Mouse (Mus musculus) skeletal muscle tissue, adult 2 months (tissue): Measurements from ENCODE around the gene Patj.

Experiments used
- DNase-seq: peaks from one replicate; pipeline ENCODE4 v3.0.0-alpha.2; 2012; ENCODE audit warnings: low read depth, low spot score

The Patj gene

GRCm38 (mm10) chr4:98444437-98445139 is 49.0 kb downstream of the Patj start:
- no peak for DNase-seq

- no peak for DNase-seq
Observed at GRCm38 (mm10) chr4:98449564-98450263, 54.1 kb downstream of the Patj start.

- no peak for DNase-seq
Observed at GRCm38 (mm10) chr4:98450308-98450707, 54.7 kb downstream of the Patj start.

- DNase-seq: no peak
Observed at GRCm38 (mm10) chr4:98450829-98451228, 55.2 kb downstream of the Patj start.

- DNase-seq: no peak
Observed at GRCm38 (mm10) chr4:98451259-98451658, 55.7 kb downstream of the Patj start.

GRCm38 (mm10) chr4:98452725-98453124 is 57.1 kb downstream of the Patj start:
- DNase-seq: no peak

GRCm38 (mm10) chr4:98453231-98453630 is 57.6 kb downstream of the Patj start:
- no peak for DNase-seq

GRCm38 (mm10) chr4:98455352-98455751 is 59.8 kb downstream of the Patj start:
- no peak for DNase-seq

- no peak for DNase-seq
Observed at GRCm38 (mm10) chr4:98455910-98456309, 60.3 kb downstream of the Patj start.

- DNase-seq: no peak
Observed at GRCm38 (mm10) chr4:98461804-98462341, 66.3 kb downstream of the Patj start.

- DNase-seq: no peak
Observed at GRCm38 (mm10) chr4:98465476-98465875, 69.9 kb downstream of the Patj start.

GRCm38 (mm10) chr4:98465886-98466285 is 70.3 kb downstream of the Patj start:
- no peak for DNase-seq

- no peak for DNase-seq
Observed at GRCm38 (mm10) chr4:98471376-98471775, 75.8 kb downstream of the Patj start.

GRCm38 (mm10) chr4:98473491-98473890 is 77.9 kb downstream of the Patj start:
- no peak for DNase-seq

GRCm38 (mm10) chr4:98478005-98478404 is 82.4 kb downstream of the Patj start:
- no peak for DNase-seq

GRCm38 (mm10) chr4:98486475-98486874 is 90.9 kb downstream of the Patj start:
- DNase-seq: no peak

- no peak for DNase-seq
Observed at GRCm38 (mm10) chr4:98486901-98487300, 91.3 kb downstream of the Patj start.

GRCm38 (mm10) chr4:98489386-98489785 is 93.8 kb downstream of the Patj start:
- no peak for DNase-seq

GRCm38 (mm10) chr4:98498341-98498740 is 102.8 kb downstream of the Patj start:
- no peak for DNase-seq

- DNase-seq: no peak
Observed at GRCm38 (mm10) chr4:98500182-98500581, 104.6 kb downstream of the Patj start.

GRCm38 (mm10) chr4:98500875-98501274 is 105.3 kb downstream of the Patj start:
- no peak for DNase-seq

GRCm38 (mm10) chr4:98504743-98505142 is 109.2 kb downstream of the Patj start:
- DNase-seq: no peak
